Mouse (Mus musculus): ENCODE results near the gene Casp14. TPM values are rescaled to one million over a fixed set of nuclear protein-coding genes. Genes with fewer than 3 reads are reported as not detected.

Gene Casp14
- polyA plus RNA-seq (2011; ENCODE audit: insufficient read depth, insufficient read length, low read depth, missing spikeins), result not detected in 2 replicates

- Histone ChIP-seq H3K9ac (ENCODE audit: low read depth, poor library complexity, severe bottlenecking) (no peak within 1 kb of the TSS), H3K27me3 (ENCODE audit: control insufficient read depth, insufficient read depth, low read length, poor library complexity, severe bottlenecking) (no peaks in the 10 kb centered on the region)
Observed at GRCm38 (mm10) chr10:78718056-78718455, at the start of gene Casp14. TSS of gene Casp14 (minus strand) at chr10:78718294.

DNA sequence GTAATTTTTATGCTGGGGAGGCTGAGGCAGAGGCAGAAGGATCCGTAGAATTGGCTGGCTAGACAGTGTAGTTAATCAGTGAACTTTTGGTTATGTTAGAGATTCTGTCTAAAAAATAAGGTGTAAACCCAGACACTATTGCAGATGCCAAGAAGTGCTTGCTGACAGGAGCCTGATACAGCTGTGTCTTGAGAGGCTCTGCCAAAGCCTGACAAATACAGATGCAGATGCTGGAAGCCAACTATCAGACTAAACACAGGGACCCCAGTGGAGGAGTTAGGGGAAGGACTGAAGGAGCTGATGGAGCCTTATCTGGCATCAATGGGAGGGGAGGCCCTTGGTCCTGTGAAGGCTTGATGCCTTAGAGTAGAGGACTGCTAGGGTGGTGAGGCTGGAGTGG lies 47.5 kb upstream of the Casp14 start:
- H3K27me3 ChIP-seq (ENCODE audit: control insufficient read depth, insufficient read depth, low read length, poor library complexity, severe bottlenecking), result no peaks in the 10 kb centered on the region
- TF ChIP-seq EP300 (IDR thresholded peaks at IDR 0.05; ENCODE audit: insufficient read depth, low read depth, low read length) (no peak), POLR2A (IDR thresholded peaks at IDR 0.05; ENCODE audit: insufficient read depth, low read length) (no peak), CTCF (IDR thresholded peaks at IDR 0.05; ENCODE audit: low read depth, low read length) (no peak)
- H3K9me3 ChIP-seq (replicated peaks; ENCODE audit: control insufficient read depth, insufficient read depth, low read length, poor library complexity, severe bottlenecking), result no peaks in the 10 kb centered on the region
- H3K9ac ChIP-seq (ENCODE audit: low read depth, poor library complexity, severe bottlenecking), result no peak overlapping the region
- no peak overlapping the region for H3K4me3 ChIP-seq (ENCODE audit: low read depth, low read length)
- no peak overlapping the region for H3K27ac ChIP-seq (ENCODE audit: insufficient read depth, low read length)
- no peaks in the 10 kb centered on the region for H3K4me1 ChIP-seq (ENCODE audit: control insufficient read depth, insufficient read depth, low read length)
- H3K36me3 ChIP-seq (ENCODE audit: control insufficient read depth, insufficient read depth, low read length, poor library complexity, severe bottlenecking), result no peaks in the 10 kb centered on the region

More at GRCm38 (mm10) chr10:78718056-78718455, at the start of gene Casp14:
- Histone ChIP-seq H3K36me3 (ENCODE audit: control insufficient read depth, insufficient read depth, low read length, poor library complexity, severe bottlenecking) (no peaks in the 10 kb centered on the region), H3K9me3 (replicated peaks; ENCODE audit: control insufficient read depth, insufficient read depth, low read length, poor library complexity, severe bottlenecking) (no peaks in the 10 kb centered on the region), H3K4me3 (ENCODE audit: low read depth, low read length) (no peak within 1 kb of the TSS), H3K4me1 (ENCODE audit: control insufficient read depth, insufficient read depth, low read length) (peaks cover 4% of the 10 kb centered on the region), H3K27ac (ENCODE audit: insufficient read depth, low read length) (no peak within 1 kb of the TSS)
- TF ChIP-seq CTCF (IDR thresholded peaks at IDR 0.05; ENCODE audit: low read depth, low read length), result no peak
- TF ChIP-seq EP300 (IDR thresholded peaks at IDR 0.05; ENCODE audit: insufficient read depth, low read depth, low read length), result no peak
- no peak for TF ChIP-seq POLR2A (IDR thresholded peaks at IDR 0.05; ENCODE audit: insufficient read depth, low read length)

DNA sequence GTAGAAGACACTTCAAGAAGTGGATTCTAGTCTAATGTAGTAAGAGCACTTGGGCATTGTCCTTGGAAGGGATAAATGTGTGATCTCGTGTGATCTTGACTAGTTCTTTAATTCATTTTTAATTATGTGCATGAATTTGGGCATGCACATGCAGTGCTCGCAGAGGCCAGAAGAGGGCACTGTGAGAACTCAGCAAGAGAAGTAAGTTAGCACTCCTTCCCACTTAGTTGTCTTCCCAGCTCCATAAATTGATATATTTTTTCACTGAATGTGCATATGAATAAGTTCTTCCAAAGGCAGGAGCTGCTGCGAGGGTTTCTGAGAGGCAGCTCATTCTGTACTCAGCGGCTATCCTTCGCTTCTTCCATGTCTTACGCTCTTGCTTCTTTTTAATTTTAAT lies 37.9 kb upstream of the Casp14 start:
- Histone ChIP-seq H3K9ac (ENCODE audit: low read depth, poor library complexity, severe bottlenecking) (no peak overlapping the region), H3K27me3 (ENCODE audit: control insufficient read depth, insufficient read depth, low read length, poor library complexity, severe bottlenecking) (no peaks in the 10 kb centered on the region; the same call in 1 of the 2 replicates), H3K36me3 (ENCODE audit: control insufficient read depth, insufficient read depth, low read length, poor library complexity, severe bottlenecking) (no peaks in the 10 kb centered on the region), H3K4me1 (ENCODE audit: control insufficient read depth, insufficient read depth, low read length) (no peaks in the 10 kb centered on the region), H3K9me3 (replicated peaks; ENCODE audit: control insufficient read depth, insufficient read depth, low read length, poor library complexity, severe bottlenecking) (no peaks in the 10 kb centered on the region), H3K27ac (ENCODE audit: insufficient read depth, low read length) (no peak overlapping the region), H3K4me3 (ENCODE audit: low read depth, low read length) (no peak overlapping the region)
- TF ChIP-seq EP300 (IDR thresholded peaks at IDR 0.05; ENCODE audit: insufficient read depth, low read depth, low read length), result no peak
- TF ChIP-seq CTCF (IDR thresholded peaks at IDR 0.05; ENCODE audit: low read depth, low read length), result peak; percentile 77

GRCm38 (mm10) chr10:78752452-78753191 lies 34.5 kb upstream of the Casp14 start, which contains the start of gene Ccdc105:
TSS of gene Ccdc105 (minus strand) at chr10:78753065.
- Histone ChIP-seq H3K9me3 (replicated peaks; ENCODE audit: control insufficient read depth, insufficient read depth, low read length, poor library complexity, severe bottlenecking) (no peaks in the 10 kb centered on the region), H3K27ac (ENCODE audit: insufficient read depth, low read length) (no peak within 1 kb of the TSS), H3K4me1 (ENCODE audit: control insufficient read depth, insufficient read depth, low read length) (peaks cover 3% of the 10 kb centered on the region), H3K4me3 (ENCODE audit: low read depth, low read length) (peak within 1 kb of the TSS; percentile 68), H3K36me3 (ENCODE audit: control insufficient read depth, insufficient read depth, low read length, poor library complexity, severe bottlenecking) (no peaks in the 10 kb centered on the region), H3K27me3 (ENCODE audit: control insufficient read depth, insufficient read depth, low read length, poor library complexity, severe bottlenecking) (no peaks in the 10 kb centered on the region; the same call in 1 of the 2 replicates), H3K9ac (ENCODE audit: low read depth, poor library complexity, severe bottlenecking) (peak within 1 kb of the TSS; percentile 12)
- peak; percentile 44 for TF ChIP-seq POLR2A (IDR thresholded peaks at IDR 0.05; ENCODE audit: insufficient read depth, low read length)
- no peak for TF ChIP-seq CTCF (IDR thresholded peaks at IDR 0.05; ENCODE audit: low read depth, low read length)
- TF ChIP-seq EP300 (IDR thresholded peaks at IDR 0.05; ENCODE audit: insufficient read depth, low read depth, low read length), result 0 out of 2 replicates have a peak, but pooled peaks have one; percentile 4

DNA sequence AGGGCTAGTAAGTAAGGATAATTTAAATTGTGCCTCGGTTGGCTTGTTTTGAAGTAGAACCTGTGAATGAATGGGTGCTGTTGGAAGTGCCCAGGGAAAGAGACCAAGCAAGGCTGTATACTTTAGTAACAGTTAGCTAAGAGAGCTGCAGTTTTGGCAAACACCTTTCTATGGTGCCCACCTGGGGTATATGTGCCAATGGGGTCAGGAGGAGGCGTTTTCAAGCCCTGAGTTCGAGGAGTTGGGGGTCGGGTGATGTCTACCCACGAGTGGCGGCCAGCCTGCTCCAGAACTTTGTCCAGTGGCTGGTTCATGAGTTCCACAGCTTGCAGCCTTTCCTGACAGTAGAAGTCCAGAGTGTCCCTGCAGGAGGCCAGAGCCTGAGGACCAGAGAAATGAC lies 30.9 kb upstream of the Casp14 start:
- peaks cover 3% of the 10 kb centered on the region for H3K4me1 ChIP-seq (ENCODE audit: control insufficient read depth, insufficient read depth, low read length)
- H3K9me3 ChIP-seq (replicated peaks; ENCODE audit: control insufficient read depth, insufficient read depth, low read length, poor library complexity, severe bottlenecking), result no peaks in the 10 kb centered on the region
- no peaks in the 10 kb centered on the region for H3K36me3 ChIP-seq (ENCODE audit: control insufficient read depth, insufficient read depth, low read length, poor library complexity, severe bottlenecking)
- TF ChIP-seq CTCF (IDR thresholded peaks at IDR 0.05; ENCODE audit: low read depth, low read length), result no peak
- TF ChIP-seq EP300 (IDR thresholded peaks at IDR 0.05; ENCODE audit: insufficient read depth, low read depth, low read length), result no peak
- no peak for TF ChIP-seq POLR2A (IDR thresholded peaks at IDR 0.05; ENCODE audit: insufficient read depth, low read length)
- no peaks in the 10 kb centered on the region; the same call in 1 of the 2 replicates for H3K27me3 ChIP-seq (ENCODE audit: control insufficient read depth, insufficient read depth, low read length, poor library complexity, severe bottlenecking)
- no peak overlapping the region for H3K9ac ChIP-seq (ENCODE audit: low read depth, poor library complexity, severe bottlenecking)
- H3K4me3 ChIP-seq (ENCODE audit: low read depth, low read length), result no peak overlapping the region
- no peak overlapping the region for H3K27ac ChIP-seq (ENCODE audit: insufficient read depth, low read length)

DNA sequence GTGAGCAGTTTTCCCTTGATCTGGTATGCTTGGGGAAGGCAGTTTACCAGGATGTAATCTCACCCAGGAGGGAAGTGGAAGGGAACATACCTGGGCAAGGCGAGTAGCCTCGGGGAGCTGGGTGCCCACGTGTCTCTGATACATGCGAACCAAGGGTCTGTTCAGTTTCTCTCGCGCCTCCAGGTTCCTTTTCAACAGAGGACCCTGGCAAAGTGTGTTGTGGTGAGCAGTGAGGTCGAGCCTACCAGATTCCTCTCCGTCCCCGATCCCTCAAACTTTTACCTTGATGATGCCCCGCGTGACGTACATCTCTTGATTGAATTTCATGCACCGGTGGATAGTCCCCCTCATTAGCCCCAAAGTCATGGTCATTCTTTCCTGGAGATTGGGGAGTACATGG lies 30.1 kb upstream of the Casp14 start:
- Histone ChIP-seq H3K4me1 (ENCODE audit: control insufficient read depth, insufficient read depth, low read length) (peaks cover 3% of the 10 kb centered on the region), H3K27me3 (ENCODE audit: control insufficient read depth, insufficient read depth, low read length, poor library complexity, severe bottlenecking) (no peaks in the 10 kb centered on the region), H3K27ac (ENCODE audit: insufficient read depth, low read length) (no peak overlapping the region), H3K9ac (ENCODE audit: low read depth, poor library complexity, severe bottlenecking) (peak overlapping the region; percentile 24; the same call in 1 of the 2 replicates), H3K4me3 (ENCODE audit: low read depth, low read length) (peak overlapping the region; percentile 14; the same call in 1 of the 2 replicates), H3K9me3 (replicated peaks; ENCODE audit: control insufficient read depth, insufficient read depth, low read length, poor library complexity, severe bottlenecking) (no peaks in the 10 kb centered on the region), H3K36me3 (ENCODE audit: control insufficient read depth, insufficient read depth, low read length, poor library complexity, severe bottlenecking) (no peaks in the 10 kb centered on the region)
- TF ChIP-seq EP300 (IDR thresholded peaks at IDR 0.05; ENCODE audit: insufficient read depth, low read depth, low read length) (no peak), POLR2A (IDR thresholded peaks at IDR 0.05; ENCODE audit: insufficient read depth, low read length) (no peak), CTCF (IDR thresholded peaks at IDR 0.05; ENCODE audit: low read depth, low read length) (no peak)
